Mouse (Mus musculus) liver, postnatal 0 days (tissue): ENCODE data around the gene Ubl3.

ENCODE experiments used
- CTCF ChIP-seq: sonication (generic); IDR thresholded peaks from 2 replicates; pipeline ENCODE4 v1.5.1; 2016; ENCODE audit warnings: antibody characterized with exemption, low read depth
- EP300 ChIP-seq: IDR thresholded peaks from 2 replicates; pipeline ENCODE4 v1.6.1; 2016; ENCODE audit warnings: antibody characterized with exemption, low read depth, mild to moderate bottlenecking

GRCm38 (mm10) chr5:148556509-148556908 lies 3.9 kb upstream of the Ubl3 start:
- TF ChIP-seq CTCF (no peak), EP300 (no peak)
